Mouse (Mus musculus) hindbrain, embryonic 15.5 days (tissue): ENCODE measurements at regions not wholly inside any gene's neighbourhood (a gene's known extent, or its start where the extent isn't known, plus 50 kb on each side); places are given as distances from the start of the nearest gene placed in this dataset.

Experiments
- ATAC-seq: fragments of 200-750 bp; cut with Nextera tagmentation; 2 replicates; pipeline ENCODE4 v1.8.0; 2017; ENCODE audit warnings: low read depth, moderate number of reproducible peaks, moderate TSS enrichment; ENCODE audit not compliant: low FRiP score
- H3K27ac ChIP-seq: fragments of 300-500 bp; sonication (generic); replicated peaks from 2 replicates; pipeline ENCODE4 v1.5.1; 2015; ENCODE audit warnings: mild to moderate bottlenecking, inconsistent platforms
- H3K27me3 ChIP-seq: fragments of 300-500 bp; sonication (generic); 2 replicates; pipeline ENCODE4 v1.6.1; 2015; ENCODE audit warnings: control low read depth, inconsistent platforms
- H3K36me3 ChIP-seq: fragments of 300-500 bp; sonication (generic); 2 replicates; pipeline ENCODE4 v1.6.1; 2015; ENCODE audit warnings: control low read depth, inconsistent platforms
- H3K4me1 ChIP-seq: fragments of 300-500 bp; sonication (generic); replicated peaks from 2 replicates; pipeline ENCODE4 v1.6.1; 2015; ENCODE audit warnings: control low read depth, inconsistent platforms
- H3K4me2 ChIP-seq: fragments of 300-500 bp; sonication (generic); 2 replicates; pipeline ENCODE4 v1.6.1; 2015; ENCODE audit warnings: moderate library complexity, mild to moderate bottlenecking, inconsistent platforms
- H3K4me3 ChIP-seq: fragments of 300-500 bp; sonication (generic); 2 replicates; pipeline ENCODE4 v1.5.1; 2015; ENCODE audit warnings: mild to moderate bottlenecking, inconsistent platforms
- H3K9ac ChIP-seq: fragments of 300-500 bp; sonication (generic); 2 replicates; pipeline ENCODE4 v1.6.1; 2015; ENCODE audit warnings: inconsistent platforms
- H3K9me3 ChIP-seq: fragments of 300-500 bp; sonication (generic); 2 replicates; pipeline ENCODE4 v1.6.1; 2016; ENCODE audit warnings: control low read depth, inconsistent platforms
- WGBS: fragments of 180-500 bp; shearing (Covaris S2); methylation state at CpG from one replicate; pipeline ENCODE4 v1.1.7; 2015; 5-methylcytosine and 5-hydroxymethylcytosine counted together

DNA sequence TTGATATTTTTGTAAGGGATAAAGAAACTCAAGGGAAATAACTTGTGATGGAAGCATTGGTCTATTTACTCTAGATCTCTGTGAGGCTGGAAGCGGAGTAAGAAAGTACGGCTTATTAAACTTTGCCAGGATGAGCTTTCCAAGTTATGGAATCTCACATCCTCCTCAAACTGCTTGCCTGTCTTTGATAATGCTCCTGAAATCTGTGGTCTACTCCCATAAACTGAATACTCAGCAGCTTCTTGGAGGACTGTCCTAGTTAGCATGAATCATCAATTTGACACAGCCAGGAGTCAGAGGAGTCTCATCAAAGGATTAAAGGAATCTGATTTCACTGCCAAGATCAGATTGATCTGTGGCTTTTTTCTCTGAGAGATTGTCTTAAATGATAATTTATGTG, 2753.0 kb upstream of the Lrrc6 start:
- no peak overlapping the region for H3K9ac ChIP-seq
- 87% methylated on average over 2 of the region's 2 CpGs for WGBS
- no peak for ATAC-seq
- no peaks in the 10 kb centered on the region for H3K9me3 ChIP-seq
- H3K4me3 ChIP-seq: no peak overlapping the region
- H3K4me2 ChIP-seq: no peak overlapping the region
- no peaks in the 10 kb centered on the region for H3K27me3 ChIP-seq
- no peaks in the 10 kb centered on the region for H3K4me1 ChIP-seq
- no peak overlapping the region for H3K27ac ChIP-seq
- no peaks in the 10 kb centered on the region for H3K36me3 ChIP-seq

DNA sequence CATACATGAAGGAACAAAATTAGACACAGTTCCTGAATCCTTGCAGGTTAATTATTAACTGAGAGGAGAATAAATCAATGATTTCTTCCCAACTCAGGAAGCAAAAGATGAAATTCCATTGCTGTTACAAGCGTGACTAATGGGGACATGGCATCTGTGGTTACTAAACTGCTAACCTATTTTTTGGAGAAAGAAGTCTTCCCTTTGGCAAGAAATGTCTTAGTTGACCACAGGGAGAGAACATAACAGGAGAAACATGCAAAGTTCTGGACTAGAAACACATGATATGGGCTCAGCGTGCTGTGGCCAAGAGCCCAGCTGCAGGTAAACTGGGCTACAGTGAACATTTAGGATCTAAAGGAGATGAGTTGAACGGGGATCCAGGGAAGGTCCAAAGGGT, 2751.4 kb upstream of the Lrrc6 start:
- no peaks in the 10 kb centered on the region for H3K27me3 ChIP-seq
- 89% methylated on average over 3 of the region's 3 CpGs for WGBS
- no peak for ATAC-seq

GRCm38 (mm10) chr15:69246190-69246966, 2745.7 kb upstream of the Lrrc6 start:
- H3K9me3 ChIP-seq: no peaks in the 10 kb centered on the region
- no peaks in the 10 kb centered on the region for H3K27me3 ChIP-seq
- H3K27ac ChIP-seq: peak overlapping the region; percentile 55
- no peak overlapping the region for H3K9ac ChIP-seq
- no peak overlapping the region for H3K4me3 ChIP-seq
- H3K36me3 ChIP-seq: no peaks in the 10 kb centered on the region
- WGBS: 24% methylated on average over 3 of the region's 3 CpGs
- no peak overlapping the region for H3K4me2 ChIP-seq
- peaks cover 15% of the 10 kb centered on the region; the same call in 1 of the 2 replicates for H3K4me1 ChIP-seq
- peak; percentile 87; the same call in 1 of the 2 replicates for ATAC-seq

More for the DNA sequence above, 2751.4 kb upstream of the Lrrc6 start:
- no peak overlapping the region for H3K4me3 ChIP-seq
- H3K4me1 ChIP-seq: 0 out of 2 replicates have a peak, but pooled peaks cover under 1% of the 10 kb centered on the region
- H3K4me2 ChIP-seq: no peak overlapping the region
- no peaks in the 10 kb centered on the region for H3K9me3 ChIP-seq
- H3K27ac ChIP-seq: no peak overlapping the region
- no peaks in the 10 kb centered on the region for H3K36me3 ChIP-seq
- H3K9ac ChIP-seq: no peak overlapping the region

- no peaks in the 10 kb centered on the region for H3K9me3 ChIP-seq
- WGBS: 88% methylated on average over 1 of the region's 1 CpGs
- H3K4me2 ChIP-seq: no peak overlapping the region
- no peak overlapping the region for H3K4me3 ChIP-seq
- H3K27me3 ChIP-seq: no peaks in the 10 kb centered on the region
- no peaks in the 10 kb centered on the region for H3K4me1 ChIP-seq
- no peak for ATAC-seq
- H3K9ac ChIP-seq: no peak overlapping the region
- H3K36me3 ChIP-seq: no peaks in the 10 kb centered on the region
- no peak overlapping the region for H3K27ac ChIP-seq
Measured at GRCm38 (mm10) chr15:69235271-69235670, 2734.6 kb upstream of the Lrrc6 start.

DNA sequence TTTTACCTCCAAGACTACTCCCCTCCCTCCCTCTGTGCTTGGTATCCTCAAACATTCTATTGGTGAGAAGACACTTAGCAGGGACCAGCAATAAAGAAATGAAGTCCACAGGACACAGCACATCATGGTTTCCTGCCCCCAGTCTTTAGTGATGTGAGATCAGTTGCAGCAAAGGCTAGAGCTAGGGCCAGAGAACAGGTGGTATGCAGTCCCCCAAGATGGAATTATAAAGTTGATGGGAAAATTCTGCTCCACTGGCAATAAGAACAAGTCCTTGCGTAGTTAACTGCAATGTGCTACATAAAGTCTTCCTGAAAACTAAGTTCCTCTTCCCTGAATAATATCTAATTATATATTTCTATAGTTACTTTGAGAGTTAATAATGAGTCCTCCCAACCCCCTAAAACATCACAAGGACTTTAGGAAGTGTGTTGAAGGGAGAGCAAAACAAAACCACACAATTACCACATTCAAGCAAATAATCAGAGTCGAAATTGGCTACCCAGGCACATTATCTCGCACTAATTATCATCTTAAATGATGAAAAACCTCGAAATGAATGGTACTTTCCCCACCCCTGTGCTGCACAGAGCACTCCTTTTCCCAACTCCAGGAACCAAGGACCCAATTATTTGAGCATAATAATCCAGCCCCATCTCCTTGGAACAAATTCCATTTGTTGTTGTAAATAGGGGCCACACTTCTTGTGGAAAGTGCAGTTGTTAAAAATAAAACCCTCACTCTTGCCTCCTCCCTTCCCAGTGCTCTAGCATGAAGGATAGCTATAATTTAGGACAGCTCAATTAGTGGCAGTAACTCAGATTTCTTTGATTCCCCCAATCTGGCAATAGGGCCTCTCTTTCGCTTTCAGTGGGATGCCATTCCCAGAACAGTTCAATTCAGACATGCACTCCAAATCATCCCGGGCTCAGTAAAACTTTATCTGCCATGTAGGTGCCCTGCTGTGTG, 2724.2 kb upstream of the Lrrc6 start:
- Histone ChIP-seq H3K4me2 (no peak overlapping the region), H3K27ac (no peak overlapping the region), H3K27me3 (no peaks in the 10 kb centered on the region), H3K4me1 (no peaks in the 10 kb centered on the region), H3K36me3 (no peaks in the 10 kb centered on the region), H3K4me3 (no peak overlapping the region), H3K9ac (no peak overlapping the region), H3K9me3 (no peaks in the 10 kb centered on the region)
- WGBS: 70% methylated on average over 6 of the region's 6 CpGs
- ATAC-seq: no peak

DNA sequence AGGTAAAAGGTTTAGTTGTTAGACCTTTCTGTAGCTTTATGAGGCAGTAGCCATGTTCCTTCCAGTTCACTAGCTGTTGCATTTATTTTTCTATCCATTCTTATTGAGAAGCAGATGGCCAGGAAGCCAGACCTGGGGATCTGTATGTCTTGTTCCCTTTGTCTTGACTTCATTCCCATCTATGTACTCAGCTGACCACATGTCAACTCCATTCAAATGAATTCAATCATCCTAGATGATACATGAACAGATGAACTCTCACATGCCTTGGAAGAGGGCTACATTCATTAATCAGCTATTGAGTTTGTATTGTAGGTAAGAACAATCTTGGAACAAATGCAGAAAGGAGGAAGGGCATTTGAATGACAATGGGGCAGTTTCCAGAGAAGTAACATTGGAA, 2722.7 kb upstream of the Lrrc6 start:
- no peak overlapping the region for H3K4me2 ChIP-seq
- no peak overlapping the region for H3K27ac ChIP-seq
- H3K4me3 ChIP-seq: no peak overlapping the region
- H3K36me3 ChIP-seq: no peaks in the 10 kb centered on the region
- ATAC-seq: no peak
- no peaks in the 10 kb centered on the region for H3K27me3 ChIP-seq
- no peaks in the 10 kb centered on the region for H3K9me3 ChIP-seq
- H3K4me1 ChIP-seq: no peaks in the 10 kb centered on the region
- no peak overlapping the region for H3K9ac ChIP-seq

GRCm38 (mm10) chr15:69222391-69222790, 2721.7 kb upstream of the Lrrc6 start:
- Histone ChIP-seq H3K4me1 (no peaks in the 10 kb centered on the region), H3K4me2 (no peak overlapping the region), H3K27ac (no peak overlapping the region), H3K36me3 (no peaks in the 10 kb centered on the region), H3K9ac (no peak overlapping the region), H3K4me3 (no peak overlapping the region), H3K9me3 (no peaks in the 10 kb centered on the region), H3K27me3 (no peaks in the 10 kb centered on the region)
- no peak for ATAC-seq
- WGBS: 79% methylated on average over 1 of the region's 1 CpGs
